Mouse (Mus musculus) myocyte (in vitro differentiated cells): Measurements from ENCODE around the gene Lbhd1.

ENCODE experiments used
- CEBPB ChIP-seq: IDR thresholded peaks from 2 replicates; pipeline ENCODE4 v1.6.1; 2011; ENCODE audit warnings: mild to moderate bottlenecking, moderate library complexity; ENCODE audit not compliant: poor library complexity, insufficient read depth, severe bottlenecking
- E2F4 ChIP-seq: IDR thresholded peaks from one replicate; pipeline ENCODE4 v1.6.1; 2011; ENCODE audit warnings: mild to moderate bottlenecking, control low read depth, moderate library complexity; ENCODE audit not compliant: insufficient read depth
- MAX ChIP-seq: IDR thresholded peaks from one replicate; pipeline ENCODE4 v1.6.1; 2011; ENCODE audit warnings: low read depth, mild to moderate bottlenecking, control low read depth
- MYOD1 ChIP-seq, 3 experiments: IDR thresholded peaks; one replicate each; pipeline ENCODE4 v1.6.1; 2011; ENCODE audit warnings: control low read depth in 2 of 3, low read depth in 2 of 3, mild to moderate bottlenecking in 2 of 3, moderate library complexity in 1 of 3; ENCODE audit not compliant: insufficient read length in 2 of 3, control insufficient read depth in 1 of 3
- MYOG ChIP-seq, 3 experiments: IDR thresholded peaks; one replicate each; pipeline ENCODE4 v1.6.1; 2011; ENCODE audit warnings: control low read depth in 2 of 3, low read depth in 2 of 3, mild to moderate bottlenecking in 2 of 3; ENCODE audit not compliant: insufficient read length in 2 of 3, control insufficient read depth in 1 of 3, insufficient read depth in 1 of 3
- POLR2A ChIP-seq: IDR thresholded peaks from one replicate; pipeline ENCODE4 v1.6.1; 2011; ENCODE audit warnings: low read depth, mild to moderate bottlenecking, control low read depth, moderate library complexity; ENCODE audit not compliant: insufficient read length
- POLR2AphosphoS2 ChIP-seq: IDR thresholded peaks from one replicate; pipeline ENCODE4 v1.6.1; 2011; ENCODE audit warnings: low read depth, control low read depth; ENCODE audit not compliant: insufficient read length
- REST ChIP-seq: IDR thresholded peaks from one replicate; pipeline ENCODE4 v1.6.1; 2011; ENCODE audit warnings: mild to moderate bottlenecking, control low read depth, moderate library complexity; ENCODE audit not compliant: insufficient read depth, insufficient read length
- SRF ChIP-seq: IDR thresholded peaks from one replicate; pipeline ENCODE4 v1.6.1; 2011; ENCODE audit warnings: low read depth; ENCODE audit not compliant: control insufficient read depth, insufficient read length
- TCF12 ChIP-seq: IDR thresholded peaks from one replicate; pipeline ENCODE4 v1.6.1; 2011; ENCODE audit warnings: mild to moderate bottlenecking, control low read depth; ENCODE audit not compliant: poor library complexity, insufficient read depth, severe bottlenecking
- TCF3 ChIP-seq: IDR thresholded peaks from one replicate; pipeline ENCODE4 v1.6.1; 2011; ENCODE audit warnings: low read depth, control low read depth; ENCODE audit not compliant: insufficient read length
- USF1 ChIP-seq: IDR thresholded peaks from one replicate; pipeline ENCODE4 v1.6.1; 2011; ENCODE audit warnings: low read depth, mild to moderate bottlenecking, control low read depth, moderate library complexity

GRCm38 (mm10) chr19:8895397-8895960, 11.9 kb downstream of the Lbhd1 start:
- TF ChIP-seq REST (no peak), MAX (no peak), TCF12 (no peak), POLR2AphosphoS2 (no peak), POLR2A (no peak), E2F4 (no peak), MYOG (IDR thresholded peaks at IDR 0.05; ENCODE audit: control insufficient read depth in 1 of 3, insufficient read depth in 1 of 3, insufficient read length in 2 of 3, low read depth in 2 of 3) (no peak), TCF3 (no peak), USF1 (no peak), CEBPB (no peak), MYOD1 (IDR thresholded peaks at IDR 0.05; ENCODE audit: control insufficient read depth in 1 of 3, insufficient read length in 2 of 3, low read depth in 2 of 3) (no peak), SRF (no peak)
